Mouse (Mus musculus) hindbrain, embryonic 12.5 days (tissue): ENCODE measurements around the gene Rragb. TPM values are rescaled to one million over a fixed set of nuclear protein-coding genes. Genes with fewer than 3 reads are reported as not detected.
"Not testable (repeated sequence)": the region's sequence is repeated elsewhere in the genome, so short reads cannot be mapped to it uniquely, and the experiment has no call there.

ENCODE experiments used
- ATAC-seq: fragments of 200-750 bp; cut with Nextera tagmentation; 2 replicates; pipeline ENCODE4 v1.8.0; 2017; ENCODE audit warnings: moderate TSS enrichment; ENCODE audit not compliant: low FRiP score
- H3K27ac ChIP-seq: fragments of 300-500 bp; sonication (generic); 2 replicates; pipeline ENCODE4 v1.5.1; 2016; ENCODE audit warnings: mild to moderate bottlenecking
- H3K27me3 ChIP-seq: fragments of 300-500 bp; sonication (generic); 2 replicates; pipeline ENCODE4 v1.6.1; 2016; ENCODE audit warnings: mild to moderate bottlenecking
- H3K36me3 ChIP-seq: fragments of 300-500 bp; sonication (generic); 2 replicates; pipeline ENCODE4 v1.6.1; 2016; ENCODE audit warnings: mild to moderate bottlenecking
- H3K4me1 ChIP-seq: fragments of 300-500 bp; sonication (generic); 2 replicates; pipeline ENCODE4 v1.6.1; 2016
- H3K4me2 ChIP-seq: fragments of 300-500 bp; sonication (generic); replicated peaks from 2 replicates; pipeline ENCODE4 v1.6.1; 2016; ENCODE audit warnings: mild to moderate bottlenecking
- H3K4me3 ChIP-seq: fragments of 300-500 bp; sonication (generic); 2 replicates; pipeline ENCODE4 v1.5.1; 2016; ENCODE audit warnings: mild to moderate bottlenecking
- H3K9ac ChIP-seq: fragments of 300-500 bp; sonication (generic); 2 replicates; pipeline ENCODE4 v1.6.1; 2016; ENCODE audit warnings: mild to moderate bottlenecking, moderate library complexity
- H3K9me3 ChIP-seq: fragments of 300-500 bp; sonication (generic); replicated peaks from 2 replicates; pipeline ENCODE4 v1.6.1; 2016; ENCODE audit warnings: mild to moderate bottlenecking
- WGBS: fragments of 180-500 bp; shearing (Covaris S2); methylation state at CpG from one replicate; pipeline ENCODE4 v1.1.7; 2016; 5-methylcytosine and 5-hydroxymethylcytosine counted together
- polyA plus RNA-seq: library from polyadenylated mRNA; unstranded; fragments of >200 nt; fragmentation: Nextera tagmentation; extraction: Ambion mirVana; gene quantifications from 2 replicates; pipeline ENCODE4 v1.2.1, GENCODE M21; 2016

Rragb gene
- polyA plus RNA-seq: 3.6 and 3.8 TPM in 2 replicates

GRCm38 (mm10) chrX:153139734-153140515 lies at the start of gene Rragb:
Rragb (plus strand) TSS chrX:153139981.
- Histone ChIP-seq H3K9ac (peak within 1 kb of the TSS; percentile 52), H3K4me1 (no peaks in the 10 kb centered on the region), H3K27me3 (0 out of 2 replicates have a peak, but pooled peaks cover 6% of the 10 kb centered on the region), H3K4me3 (peak within 1 kb of the TSS; percentile 46), H3K36me3 (no peaks in the 10 kb centered on the region), H3K27ac (0 out of 2 replicates have a peak within 1 kb of the TSS, but pooled peaks have one; percentile 30), H3K9me3 (no peaks in the 10 kb centered on the region), H3K4me2 (peak within 1 kb of the TSS; percentile 55)
- ATAC-seq: peak; percentile 99
- WGBS: 21% methylated on average over 47 of the region's 47 CpGs

GRCm38 (mm10) chrX:153118486-153118885 lies 21.3 kb upstream of the Rragb start, which contains the start of gene Foxr2:
Foxr2 (plus strand) TSS chrX:153118786.
- H3K9me3 ChIP-seq: no peaks in the 10 kb centered on the region
- 0% methylated on average over 2 of the region's 3 CpGs for WGBS
- no peaks in the 10 kb centered on the region for H3K36me3 ChIP-seq
- no peak within 1 kb of the TSS for H3K27ac ChIP-seq
- ATAC-seq: no peak
- H3K4me3 ChIP-seq: no peak within 1 kb of the TSS
- no peaks in the 10 kb centered on the region for H3K4me1 ChIP-seq
- no peak within 1 kb of the TSS for H3K9ac ChIP-seq
- H3K4me2 ChIP-seq: no peak within 1 kb of the TSS
- peaks cover 8% of the 10 kb centered on the region; the same call in 1 of the 2 replicates for H3K27me3 ChIP-seq

- no peak overlapping the region for H3K9ac ChIP-seq
- H3K36me3 ChIP-seq: no peaks in the 10 kb centered on the region
- no peak for ATAC-seq
- H3K4me1 ChIP-seq: no peaks in the 10 kb centered on the region
- H3K9me3 ChIP-seq: no peaks in the 10 kb centered on the region
- 49% methylated on average over 2 of the region's 2 CpGs for WGBS
- H3K4me2 ChIP-seq: no peak overlapping the region
- peaks cover 8% of the 10 kb centered on the region; the same call in 1 of the 2 replicates for H3K27me3 ChIP-seq
- no peak overlapping the region for H3K27ac ChIP-seq
- no peak overlapping the region for H3K4me3 ChIP-seq
Measured at GRCm38 (mm10) chrX:153119013-153119412, 20.8 kb upstream of the Rragb start.

- H3K9me3 ChIP-seq: no peaks in the 10 kb centered on the region
- H3K4me1 ChIP-seq: no peaks in the 10 kb centered on the region
- H3K9ac ChIP-seq: no peak overlapping the region
- ATAC-seq: no peak
- H3K4me3 ChIP-seq: no peak overlapping the region
- H3K27ac ChIP-seq: no peak overlapping the region
- no peak overlapping the region for H3K4me2 ChIP-seq
- H3K36me3 ChIP-seq: no peaks in the 10 kb centered on the region
- 68% methylated on average over 3 of the region's 3 CpGs for WGBS
- 0 out of 2 replicates have a peak, but pooled peaks cover 6% of the 10 kb centered on the region for H3K27me3 ChIP-seq
Measured at GRCm38 (mm10) chrX:153142656-153143055, 2.9 kb downstream of the Rragb start.

- Histone ChIP-seq H3K4me1 (no peaks in the 10 kb centered on the region), H3K36me3 (no peaks in the 10 kb centered on the region), H3K9ac (no peak overlapping the region), H3K27me3 (no peaks in the 10 kb centered on the region), H3K4me2 (no peak overlapping the region), H3K27ac (no peak overlapping the region), H3K4me3 (no peak overlapping the region), H3K9me3 (no peaks in the 10 kb centered on the region)
- no peak for ATAC-seq
- WGBS: 25% methylated on average over 1 of the region's 1 CpGs
Measured at GRCm38 (mm10) chrX:153151766-153152165, 12.0 kb downstream of the Rragb start.

- H3K4me1 ChIP-seq: no peaks in the 10 kb centered on the region
- no peak overlapping the region for H3K4me2 ChIP-seq
- no peak for ATAC-seq
- no peak overlapping the region for H3K27ac ChIP-seq
- H3K4me3 ChIP-seq: no peak overlapping the region
- H3K36me3 ChIP-seq: no peaks in the 10 kb centered on the region
- WGBS: 57% methylated on average over 3 of the region's 3 CpGs
- no peaks in the 10 kb centered on the region for H3K9me3 ChIP-seq
- no peak overlapping the region for H3K9ac ChIP-seq
- H3K27me3 ChIP-seq: no peaks in the 10 kb centered on the region
Measured at GRCm38 (mm10) chrX:153155322-153155721, 15.5 kb downstream of the Rragb start.

- Histone ChIP-seq H3K4me1 (no peaks in the 10 kb centered on the region), H3K9ac (no peak overlapping the region), H3K27me3 (no peaks in the 10 kb centered on the region), H3K9me3 (no peaks in the 10 kb centered on the region), H3K27ac (no peak overlapping the region), H3K36me3 (no peaks in the 10 kb centered on the region), H3K4me3 (no peak overlapping the region), H3K4me2 (no peak overlapping the region)
- no peak for ATAC-seq
- WGBS: 15% methylated on average over 1 of the region's 1 CpGs
Measured at GRCm38 (mm10) chrX:153174786-153175185, 35.0 kb downstream of the Rragb start.

- Histone ChIP-seq H3K4me1 (no peaks in the 10 kb centered on the region), H3K27me3 (no peaks in the 10 kb centered on the region), H3K27ac (no peak overlapping the region), H3K9me3 (no peaks in the 10 kb centered on the region), H3K9ac (no peak overlapping the region), H3K4me2 (no peak overlapping the region), H3K4me3 (no peak overlapping the region), H3K36me3 (no peaks in the 10 kb centered on the region)
- 81% methylated on average over 2 of the region's 2 CpGs for WGBS
- no peak for ATAC-seq
Measured at GRCm38 (mm10) chrX:153182221-153182620, 42.4 kb downstream of the Rragb start.

GRCm38 (mm10) chrX:153199185-153199584 lies 59.4 kb downstream of the Rragb start:
- H3K4me2 ChIP-seq, ATAC-seq, H3K27me3 ChIP-seq, H3K27ac ChIP-seq, H3K4me1 ChIP-seq, H3K4me3 ChIP-seq, H3K9me3 ChIP-seq, H3K36me3 ChIP-seq, H3K9ac ChIP-seq: not testable (repeated sequence)
- WGBS: 71% methylated on average over 2 of the region's 2 CpGs

- no peak overlapping the region for H3K4me3 ChIP-seq
- no peaks in the 10 kb centered on the region for H3K9me3 ChIP-seq
- no peaks in the 10 kb centered on the region for H3K27me3 ChIP-seq
- H3K36me3 ChIP-seq: no peaks in the 10 kb centered on the region
- no peak for ATAC-seq
- H3K9ac ChIP-seq: no peak overlapping the region
- H3K27ac ChIP-seq: no peak overlapping the region
- no peaks in the 10 kb centered on the region for H3K4me1 ChIP-seq
- H3K4me2 ChIP-seq: no peak overlapping the region
- 71% methylated on average over 1 of the region's 1 CpGs for WGBS
Measured at GRCm38 (mm10) chrX:153211101-153211500, 71.3 kb downstream of the Rragb start.

Other genes starting within 250 kb of the Rragb start
- 2.0 and 2.3 TPM in 2 replicates for gene Usp51, start 133.5 kb upstream of the Rragb start, polyA plus RNA-seq
- 79.8 and 88.6 TPM in 2 replicates for gene Mageh1, start 102.4 kb upstream of the Rragb start, polyA plus RNA-seq
- gene Foxr2, start 21.2 kb upstream of the Rragb start, polyA plus RNA-seq: 0.12 TPM in 1 of 2 replicates, not detected in the other
- gene Klf8, start 97.5 kb downstream of the Rragb start, polyA plus RNA-seq: 4.5 and 5.3 TPM in 2 replicates